Mouse (Mus musculus): ENCODE measurements at regions not wholly inside any gene's neighbourhood (a gene's known extent, or its start where the extent isn't known, plus 50 kb on each side); places are given as distances from the start of the nearest gene placed in this dataset.

GRCm38 (mm10) chrX:10984894-10985293 lies 270.1 kb downstream of the Mid1ip1 start:
- ATAC-seq (ENCODE audit: insufficient number of reproducible peaks, low FRiP score) = no peak
- Histone ChIP-seq H3K36me3 (no peaks in the 10 kb centered on the region), H3K9me3 (replicated peaks) (no peaks in the 10 kb centered on the region), H3K4me3 (no peak overlapping the region), H3K27ac (ENCODE audit: poor library complexity, severe bottlenecking) (no peak overlapping the region), H3K4me1 (replicated peaks) (no peaks in the 10 kb centered on the region), H3K4me2 (no peak overlapping the region), H3K27me3 (replicated peaks) (no peaks in the 10 kb centered on the region), H3K9ac (no peak overlapping the region)
- WGBS = 86% methylated on average over 7 of the region's 7 CpGs

GRCm38 (mm10) chrX:10991871-10992210 lies 277.0 kb downstream of the Mid1ip1 start:
- H3K9ac ChIP-seq = no peak overlapping the region
- no peak for ATAC-seq (ENCODE audit: insufficient number of reproducible peaks, low FRiP score)
- H3K36me3 ChIP-seq = no peaks in the 10 kb centered on the region
- peaks cover 11% of the 10 kb centered on the region; the same call in 1 of the 2 replicates for H3K4me1 ChIP-seq (replicated peaks)
- peak overlapping the region; percentile 70 for H3K4me2 ChIP-seq
- peak overlapping the region; percentile 32; the same call in 1 of the 2 replicates for H3K4me3 ChIP-seq
- H3K27me3 ChIP-seq (replicated peaks) = peaks cover 9% of the 10 kb centered on the region; the same call in 1 of the 2 replicates
- H3K27ac ChIP-seq (ENCODE audit: poor library complexity, severe bottlenecking) = no peak overlapping the region
- no peaks in the 10 kb centered on the region for H3K9me3 ChIP-seq (replicated peaks)
- WGBS = 36% methylated on average over 6 of the region's 6 CpGs

GRCm38 (mm10) chrX:10992211-10993004 lies 277.6 kb downstream of the Mid1ip1 start:
- peak overlapping the region; percentile 32 for H3K4me3 ChIP-seq
- no peaks in the 10 kb centered on the region for H3K9me3 ChIP-seq (replicated peaks)
- H3K27ac ChIP-seq (ENCODE audit: poor library complexity, severe bottlenecking) = peak overlapping the region; percentile 68
- peak overlapping the region; percentile 67 for H3K9ac ChIP-seq
- H3K27me3 ChIP-seq (replicated peaks) = peaks cover 9% of the 10 kb centered on the region; the same call in 1 of the 2 replicates
- H3K36me3 ChIP-seq = no peaks in the 10 kb centered on the region
- peaks cover 11% of the 10 kb centered on the region; the same call in 1 of the 2 replicates for H3K4me1 ChIP-seq (replicated peaks)
- peak overlapping the region; percentile 70 for H3K4me2 ChIP-seq
- WGBS = 17% methylated on average over 19 of the region's 19 CpGs
- ATAC-seq (ENCODE audit: insufficient number of reproducible peaks, low FRiP score) = 0 out of 2 replicates have a peak, but pooled peaks have one; percentile 22

GRCm38 (mm10) chrX:10993005-10993377 lies 278.2 kb downstream of the Mid1ip1 start:
- H3K9ac ChIP-seq = peak overlapping the region; percentile 67
- H3K27ac ChIP-seq (ENCODE audit: poor library complexity, severe bottlenecking) = 0 out of 2 replicates have a peak overlapping the region, but pooled peaks have one; percentile 68
- H3K27me3 ChIP-seq (replicated peaks) = peaks cover 9% of the 10 kb centered on the region; the same call in 1 of the 2 replicates
- peak overlapping the region; percentile 32 for H3K4me3 ChIP-seq
- peak overlapping the region; percentile 70 for H3K4me2 ChIP-seq
- no peak for ATAC-seq (ENCODE audit: insufficient number of reproducible peaks, low FRiP score)
- H3K4me1 ChIP-seq (replicated peaks) = peaks cover 13% of the 10 kb centered on the region; the same call in 1 of the 2 replicates
- H3K36me3 ChIP-seq = no peaks in the 10 kb centered on the region
- WGBS = 25% methylated on average over 6 of the region's 6 CpGs
- no peaks in the 10 kb centered on the region for H3K9me3 ChIP-seq (replicated peaks)

- Histone ChIP-seq H3K27me3 (replicated peaks) (peaks cover 9% of the 10 kb centered on the region; the same call in 1 of the 2 replicates), H3K4me3 (no peak overlapping the region), H3K4me1 (replicated peaks) (peaks cover 14% of the 10 kb centered on the region; the same call in 1 of the 2 replicates), H3K36me3 (no peaks in the 10 kb centered on the region), H3K9ac (no peak overlapping the region), H3K4me2 (no peak overlapping the region), H3K9me3 (replicated peaks) (no peaks in the 10 kb centered on the region), H3K27ac (ENCODE audit: poor library complexity, severe bottlenecking) (no peak overlapping the region)
- no peak for ATAC-seq (ENCODE audit: insufficient number of reproducible peaks, low FRiP score)
These were observed 280.1 kb downstream of the Mid1ip1 start for GRCm38 (mm10) chrX:10994910-10995309.

GRCm38 (mm10) chrX:11001180-11001579 lies 286.4 kb downstream of the Mid1ip1 start:
- no peaks in the 10 kb centered on the region for H3K9me3 ChIP-seq (replicated peaks)
- ATAC-seq (ENCODE audit: insufficient number of reproducible peaks, low FRiP score) = no peak
- H3K36me3 ChIP-seq = no peaks in the 10 kb centered on the region
- H3K27me3 ChIP-seq (replicated peaks) = no peaks in the 10 kb centered on the region
- no peak overlapping the region for H3K4me3 ChIP-seq
- 0 out of 2 replicates have a peak, but pooled peaks cover 3% of the 10 kb centered on the region for H3K4me1 ChIP-seq (replicated peaks)
- no peak overlapping the region for H3K9ac ChIP-seq
- no peak overlapping the region for H3K4me2 ChIP-seq
- 75% methylated on average over 3 of the region's 3 CpGs for WGBS
- no peak overlapping the region for H3K27ac ChIP-seq (ENCODE audit: poor library complexity, severe bottlenecking)

GRCm38 (mm10) chrX:11039278-11039677 lies 259.8 kb upstream of the H2al1a start:
- Histone ChIP-seq H3K4me2 (no peak overlapping the region), H3K27me3 (replicated peaks) (no peaks in the 10 kb centered on the region), H3K27ac (ENCODE audit: poor library complexity, severe bottlenecking) (no peak overlapping the region), H3K4me1 (replicated peaks) (no peaks in the 10 kb centered on the region), H3K36me3 (no peaks in the 10 kb centered on the region), H3K9me3 (replicated peaks) (no peaks in the 10 kb centered on the region), H3K4me3 (no peak overlapping the region), H3K9ac (no peak overlapping the region)
- no peak for ATAC-seq (ENCODE audit: insufficient number of reproducible peaks, low FRiP score)

- Histone ChIP-seq H3K4me3 (no peak overlapping the region), H3K36me3 (no peaks in the 10 kb centered on the region), H3K27me3 (replicated peaks) (no peaks in the 10 kb centered on the region), H3K4me1 (replicated peaks) (no peaks in the 10 kb centered on the region), H3K4me2 (no peak overlapping the region), H3K9ac (no peak overlapping the region), H3K27ac (ENCODE audit: poor library complexity, severe bottlenecking) (no peak overlapping the region), H3K9me3 (replicated peaks) (no peaks in the 10 kb centered on the region)
- 56% methylated on average over 3 of the region's 3 CpGs for WGBS
- no peak for ATAC-seq (ENCODE audit: insufficient number of reproducible peaks, low FRiP score)
These were observed 252.3 kb upstream of the H2al1a start for GRCm38 (mm10) chrX:11046769-11047168.

- H3K36me3 ChIP-seq = no peaks in the 10 kb centered on the region
- H3K4me1 ChIP-seq (replicated peaks) = no peaks in the 10 kb centered on the region
- no peak for ATAC-seq (ENCODE audit: insufficient number of reproducible peaks, low FRiP score)
- 67% methylated on average over 3 of the region's 3 CpGs for whole genome bisulfite sequencing
- H3K27ac ChIP-seq (ENCODE audit: poor library complexity, severe bottlenecking) = no peak overlapping the region
- no peak overlapping the region for H3K9ac ChIP-seq
- 0 out of 2 replicates have a peak, but pooled peaks cover 7% of the 10 kb centered on the region for H3K27me3 ChIP-seq (replicated peaks)
- no peaks in the 10 kb centered on the region for H3K9me3 ChIP-seq (replicated peaks)
- no peak overlapping the region for H3K4me2 ChIP-seq
- no peak overlapping the region for H3K4me3 ChIP-seq
These were observed 216.9 kb upstream of the H2al1a start for GRCm38 (mm10) chrX:11082171-11082570.

- 0 out of 2 replicates have a peak, but pooled peaks cover 7% of the 10 kb centered on the region for H3K27me3 ChIP-seq (replicated peaks)
- no peaks in the 10 kb centered on the region for H3K9me3 ChIP-seq (replicated peaks)
- H3K4me3 ChIP-seq = no peak overlapping the region
- no peaks in the 10 kb centered on the region for H3K36me3 ChIP-seq
- no peak overlapping the region for H3K27ac ChIP-seq (ENCODE audit: poor library complexity, severe bottlenecking)
- no peak for ATAC-seq (ENCODE audit: insufficient number of reproducible peaks, low FRiP score)
- 70% methylated on average over 3 of the region's 3 CpGs for WGBS
- H3K4me2 ChIP-seq = no peak overlapping the region
- no peak overlapping the region for H3K9ac ChIP-seq
- H3K4me1 ChIP-seq (replicated peaks) = no peaks in the 10 kb centered on the region
These were observed 216.2 kb upstream of the H2al1a start for GRCm38 (mm10) chrX:11082845-11083244.

- WGBS = 61% methylated on average over 7 of the region's 7 CpGs
- H3K9ac ChIP-seq = no peak overlapping the region
- no peaks in the 10 kb centered on the region for H3K27me3 ChIP-seq (replicated peaks)
- no peak overlapping the region for H3K4me2 ChIP-seq
- H3K27ac ChIP-seq (ENCODE audit: poor library complexity, severe bottlenecking) = no peak overlapping the region
- no peaks in the 10 kb centered on the region for H3K9me3 ChIP-seq (replicated peaks)
- no peaks in the 10 kb centered on the region for H3K4me1 ChIP-seq (replicated peaks)
- no peaks in the 10 kb centered on the region for H3K36me3 ChIP-seq
- no peak overlapping the region for H3K4me3 ChIP-seq
- ATAC-seq (ENCODE audit: insufficient number of reproducible peaks, low FRiP score) = no peak
These were observed 212.6 kb upstream of the H2al1a start for GRCm38 (mm10) chrX:11086257-11087072.
